ENCODE assay signal across 24 mouse cellular contexts in the genomic region with DNA sequence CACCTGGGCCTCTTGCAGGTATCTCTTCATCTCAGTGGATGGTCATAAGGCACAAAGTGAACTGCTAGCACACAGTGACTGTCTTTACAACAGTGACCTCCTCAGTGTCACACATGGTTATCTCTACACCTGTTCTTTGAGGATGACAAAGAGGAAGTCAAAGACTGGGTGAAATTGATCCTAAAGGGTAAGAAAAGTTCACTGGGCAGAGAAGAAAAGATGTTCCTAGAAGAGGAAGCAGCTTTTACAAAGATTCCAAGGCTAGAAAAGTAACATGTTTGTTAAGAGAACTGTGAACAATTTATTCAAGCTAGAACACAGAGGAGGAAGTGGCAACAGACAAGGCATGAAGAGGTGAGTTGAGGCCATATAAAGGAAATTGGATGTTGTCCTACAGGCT. TPM values are rescaled to one million over a fixed set of nuclear protein-coding genes. Genes with fewer than 3 reads are reported as not detected.
"Had no signal": no experiment of that assay in that cellular context is flagged by ENCODE, and none has a peak within 500 bp of the region (broad histone marks: within the 10 kb centered on the region; RNA-seq: fewer than 3 reads in every experiment).

No protein-coding gene starts in this region.

- H3K4me3 ChIP-seq: kidney, embryonic 15.5 days; liver, embryonic 12.5 days; lung, embryonic 15.5 days; midbrain, embryonic 13.5 days; neural tube, embryonic 15.5 days; stomach, embryonic 15.5 days had no signal

- H3K27me3 ChIP-seq: kidney, embryonic 15.5 days; liver, embryonic 12.5 days; lung, embryonic 15.5 days; midbrain, embryonic 13.5 days; neural tube, embryonic 15.5 days; stomach, embryonic 15.5 days had no signal

- H3K4me2 ChIP-seq: kidney, embryonic 15.5 days; liver, embryonic 12.5 days; lung, embryonic 15.5 days; midbrain, embryonic 13.5 days; neural tube, embryonic 15.5 days; stomach, embryonic 15.5 days had no signal

- DNase-seq: kidney, adult 11 months; kidney, postnatal 14 days; left cerebral cortex, postnatal 4 days; lung, postnatal 14 days; spleen, adult 18-20 months; thymus, postnatal 36 days had no signal

- H3K9me3 ChIP-seq: kidney, embryonic 15.5 days; liver, embryonic 12.5 days; lung, embryonic 15.5 days; midbrain, embryonic 13.5 days; neural tube, embryonic 15.5 days; stomach, embryonic 15.5 days had no signal

- H3K27ac ChIP-seq: kidney, embryonic 15.5 days; liver, embryonic 12.5 days; lung, embryonic 15.5 days; macrophage; midbrain, embryonic 13.5 days; neural tube, embryonic 15.5 days; stomach, embryonic 15.5 days had no signal

- ATAC-seq: liver, embryonic 12.5 days; midbrain, embryonic 13.5 days had no signal

- H3K9ac ChIP-seq: kidney, embryonic 15.5 days; liver, embryonic 12.5 days; lung, embryonic 15.5 days; midbrain, embryonic 13.5 days; neural tube, embryonic 15.5 days; stomach, embryonic 15.5 days had no signal

- H3K36me3 ChIP-seq: lung, embryonic 15.5 days; midbrain, embryonic 13.5 days; stomach, embryonic 15.5 days had no signal

RNA-seq across cellular contexts. Expression of gene Cnga4, which starts 8.2 kb away (rescaled TPM):
- polyA plus RNA-seq: liver, embryonic 12.5 days; liver, embryonic 16.5 days; lung, embryonic 15.5 days; macrophage; midbrain, embryonic 13.5 days; neural tube, embryonic 11.5 days; stomach, embryonic 15.5 days had no signal

RNA-seq across cellular contexts. Expression of gene Gm5901, which starts 21.3 kb away (rescaled TPM):
- total RNA-seq: layer of hippocampus, adult 8-10 months; layer of hippocampus, postnatal 14 days; left cerebral cortex, adult 18-20 months; left cerebral cortex, postnatal 10 days; left cerebral cortex, postnatal 4 days; midbrain, postnatal 0 days had no signal
- polyA plus RNA-seq: kidney, embryonic 15.5 days; large intestine, adult 2 months; limb, embryonic 14.5 days; liver, embryonic 12.5 days; liver, embryonic 16.5 days; lung, embryonic 15.5 days; macrophage; midbrain, embryonic 13.5 days; neural tube, embryonic 11.5 days; neural tube, embryonic 15.5 days; stomach, embryonic 15.5 days; thymus, postnatal 0 days had no signal

RNA-seq across cellular contexts. Expression of gene Olfr692, which starts 28.1 kb away (rescaled TPM):
- total RNA-seq: layer of hippocampus, adult 8-10 months; layer of hippocampus, postnatal 14 days; left cerebral cortex, adult 18-20 months; left cerebral cortex, postnatal 10 days; left cerebral cortex, postnatal 4 days; midbrain, postnatal 0 days had no signal
- polyA plus RNA-seq: kidney, embryonic 15.5 days; large intestine, adult 2 months; limb, embryonic 14.5 days; liver, embryonic 12.5 days; liver, embryonic 16.5 days; lung, embryonic 15.5 days; macrophage; midbrain, embryonic 13.5 days; neural tube, embryonic 11.5 days; neural tube, embryonic 15.5 days; stomach, embryonic 15.5 days; testis, adult 2 months; thymus, postnatal 0 days had no signal

RNA-seq across cellular contexts. Expression of gene Cckbr, which starts 29.4 kb away (rescaled TPM):
- polyA plus RNA-seq: large intestine, adult 2 months; liver, embryonic 12.5 days; liver, embryonic 16.5 days; macrophage; neural tube, embryonic 11.5 days had no signal
